Mouse (Mus musculus): Measurements from ENCODE around the gene Csad.

GRCm38 (mm10) chr15:102222386-102222785 is 17.9 kb upstream of the Csad start:
- TF ChIP-seq CTCF (IDR thresholded peaks at IDR 0.05; ENCODE audit: insufficient read depth, low read length) (no peak), POLR2A (IDR thresholded peaks at IDR 0.05; ENCODE audit: borderline replicate concordance, extremely low read depth, low read depth, low read length) (no peak)

All from lung, adult 2 months (tissue).